Mouse (Mus musculus): ENCODE results near the gene C4b. TPM values are rescaled to one million over a fixed set of nuclear protein-coding genes. Genes with fewer than 3 reads are reported as not detected.
A peak's percentile ranks its signal among the peaks of the same experiment; 100 is the strongest.

Gene C4b
- polyA plus RNA-seq, 1 experiment from 2014 or later, result 1.1 TPM

- DNase-seq (ENCODE audit: low read depth, low spot score) (no peak), ATAC-seq (no peak)
- CTCF ChIA-PET, result no interaction called here
- POLR2A ChIA-PET, result no interaction called here
- no peaks in the 10 kb centered on the region for H3K27me3 ChIP-seq
- in situ Hi-C loops (cut with MboI; ENCODE audit: low pct_unique_long_range_greater_than_20kb), result loop anchor here (5.0 kb wide), 1 partner anchor 37 kb away; no protein-coding TSS in a partner anchor
- TF ChIP-seq CTCF (IDR thresholded peaks at IDR 0.05), result no peak
These were observed 43.9 kb downstream of the C4b start for GRCm38 (mm10) chr17:34699575-34700408.

GRCm38 (mm10) chr17:34692906-34693305, 50.8 kb downstream of the C4b start:
- ChIA-PET POLR2A (no interaction called here), CTCF (no interaction called here)
- TF ChIP-seq CTCF (IDR thresholded peaks at IDR 0.05), result no peak
- in situ Hi-C loops (cut with MboI; ENCODE audit: low pct_unique_long_range_greater_than_20kb), result no loop called here
- DNase-seq (ENCODE audit: low read depth, low spot score), result peak; percentile 34
- no peak for ATAC-seq
- H3K27me3 ChIP-seq, result no peaks in the 10 kb centered on the region

DNA sequence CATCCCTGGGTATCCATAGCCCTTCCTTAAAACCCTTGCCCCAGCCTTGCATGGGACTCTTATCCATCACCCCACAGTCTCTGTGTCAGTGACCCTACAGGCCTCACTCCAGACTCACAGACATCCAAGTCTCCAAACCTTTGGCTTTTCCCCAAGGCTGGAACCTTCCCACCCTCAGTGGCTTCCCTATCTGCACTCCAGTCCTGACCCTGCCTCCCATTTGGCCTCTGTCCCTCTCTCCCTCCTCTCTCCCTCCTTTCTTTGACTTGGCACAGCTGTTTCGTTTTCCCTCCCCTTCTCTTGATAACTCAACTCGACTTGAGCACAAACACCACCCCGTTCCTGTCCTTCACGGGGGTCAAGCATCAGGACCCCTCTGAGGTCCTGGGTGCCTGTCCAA, 53.2 kb downstream of the C4b start:
- in situ Hi-C loops (cut with MboI; ENCODE audit: low pct_unique_long_range_greater_than_20kb), result no loop called here
- DNase-seq (ENCODE audit: low read depth, low spot score), result no peak
- CTCF ChIA-PET, result no interaction called here
- POLR2A ChIA-PET, result no interaction called here
- ATAC-seq, result no peak
- no peak for TF ChIP-seq CTCF (IDR thresholded peaks at IDR 0.05)
- no peaks in the 10 kb centered on the region for H3K27me3 ChIP-seq

- no peak for TF ChIP-seq CTCF (IDR thresholded peaks at IDR 0.05)
- POLR2A ChIA-PET, result no interaction called here
- no peak for ATAC-seq
- no peak for DNase-seq (ENCODE audit: low read depth, low spot score)
- in situ Hi-C loops (cut with MboI; ENCODE audit: low pct_unique_long_range_greater_than_20kb), result no loop called here
- H3K27me3 ChIP-seq, result no peaks in the 10 kb centered on the region
- CTCF ChIA-PET, result no interaction called here
These were observed 54.8 kb downstream of the C4b start for GRCm38 (mm10) chr17:34688889-34689288.

- TF ChIP-seq CTCF (IDR thresholded peaks at IDR 0.05), result no peak
- H3K27me3 ChIP-seq, result no peaks in the 10 kb centered on the region
- DNase-seq (ENCODE audit: low read depth, low spot score) (no peak), ATAC-seq (peak; percentile 42)
- CTCF ChIA-PET, result no interaction called here
- in situ Hi-C loops (cut with MboI; ENCODE audit: low pct_unique_long_range_greater_than_20kb), result no loop called here
- POLR2A ChIA-PET, result interaction anchor here (0.6 to 1.4 kb wide), 3 partner anchors 30 to 282 kb away, joined by 3 read pairs; no protein-coding TSS in a partner anchor
These were observed 58.3 kb downstream of the C4b start for GRCm38 (mm10) chr17:34685120-34686110.

DNA sequence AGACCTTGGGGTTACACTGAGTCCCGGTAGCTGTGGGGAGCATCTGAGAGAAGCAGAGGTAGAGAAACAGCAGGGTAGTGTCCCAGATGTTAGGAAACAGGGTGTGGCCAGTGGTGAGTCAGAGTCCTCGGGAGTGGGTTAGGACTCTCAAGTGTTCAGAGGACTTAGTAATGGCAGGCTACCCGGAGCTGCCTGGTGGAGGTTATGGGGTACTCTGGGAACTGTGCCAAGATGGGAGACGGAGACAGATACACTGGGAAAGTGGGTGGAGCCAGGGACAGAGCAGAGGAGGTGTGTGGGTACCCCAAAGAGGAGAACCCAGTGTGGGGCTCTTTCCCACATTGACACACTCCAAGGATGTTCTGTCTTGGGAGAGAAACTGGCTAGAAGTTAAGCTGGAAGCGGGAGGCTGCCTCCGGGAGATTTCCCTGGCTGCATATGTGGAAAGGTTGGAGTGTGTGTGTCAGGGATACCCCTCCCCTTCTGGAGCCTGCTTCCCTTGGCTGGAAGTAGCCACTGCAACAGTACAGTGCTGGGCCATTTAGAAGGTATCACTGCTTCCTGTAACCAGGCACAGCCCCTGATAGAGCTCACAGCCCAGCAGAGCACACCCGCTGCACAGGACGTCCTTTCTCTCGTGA, 59.3 kb downstream of the C4b start:
- DNase-seq (ENCODE audit: low read depth, low spot score) (no peak), ATAC-seq (no peak)
- ChIA-PET CTCF (no interaction called here), POLR2A (interaction anchor here (0.6 to 1.4 kb wide), 3 partner anchors 29 to 283 kb away, joined by 3 read pairs; no protein-coding TSS in a partner anchor)
- in situ Hi-C loops (cut with MboI; ENCODE audit: low pct_unique_long_range_greater_than_20kb), result no loop called here
- TF ChIP-seq CTCF (IDR thresholded peaks at IDR 0.05), result no peak
- no peaks in the 10 kb centered on the region for H3K27me3 ChIP-seq

GRCm38 (mm10) chr17:34683686-34684220, 59.9 kb downstream of the C4b start:
- in situ Hi-C loops (cut with MboI; ENCODE audit: low pct_unique_long_range_greater_than_20kb), result no loop called here
- no peak for TF ChIP-seq CTCF (IDR thresholded peaks at IDR 0.05)
- no peak for DNase-seq (ENCODE audit: low read depth, low spot score)
- ATAC-seq, result no peak
- H3K27me3 ChIP-seq, result no peaks in the 10 kb centered on the region
- ChIA-PET CTCF (no interaction called here), POLR2A (interaction anchor here (1.2 to 1.4 kb wide), 2 partner anchors 28 to 33 kb away, joined by 3 read pairs; no protein-coding TSS in a partner anchor)

DNA sequence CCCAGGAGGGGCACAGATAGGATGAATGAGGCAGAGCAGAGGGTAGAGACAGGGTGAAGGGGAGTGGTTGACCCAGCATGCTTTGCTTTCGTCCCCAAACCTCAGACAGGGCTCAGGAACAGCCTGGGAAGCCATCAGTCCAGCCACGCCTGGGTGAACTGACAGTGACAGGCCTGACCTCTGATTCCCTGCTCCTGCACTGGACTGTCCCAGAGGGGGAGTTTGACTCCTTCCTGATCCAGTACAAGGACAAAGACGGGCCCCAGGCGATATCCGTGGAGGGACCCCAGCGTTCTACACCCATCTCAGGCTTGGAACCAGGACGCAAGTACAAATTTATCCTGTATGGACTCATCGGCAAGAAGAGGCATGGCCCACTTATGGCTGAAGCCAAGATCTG, 60.5 kb downstream of the C4b start:
- POLR2A ChIA-PET, result no interaction called here
- DNase-seq (ENCODE audit: low read depth, low spot score), result no peak
- CTCF ChIA-PET, result no interaction called here
- no peak for ATAC-seq
- no peak for TF ChIP-seq CTCF (IDR thresholded peaks at IDR 0.05)
- in situ Hi-C loops (cut with MboI; ENCODE audit: low pct_unique_long_range_greater_than_20kb), result no loop called here
- no peaks in the 10 kb centered on the region for H3K27me3 ChIP-seq

DNA sequence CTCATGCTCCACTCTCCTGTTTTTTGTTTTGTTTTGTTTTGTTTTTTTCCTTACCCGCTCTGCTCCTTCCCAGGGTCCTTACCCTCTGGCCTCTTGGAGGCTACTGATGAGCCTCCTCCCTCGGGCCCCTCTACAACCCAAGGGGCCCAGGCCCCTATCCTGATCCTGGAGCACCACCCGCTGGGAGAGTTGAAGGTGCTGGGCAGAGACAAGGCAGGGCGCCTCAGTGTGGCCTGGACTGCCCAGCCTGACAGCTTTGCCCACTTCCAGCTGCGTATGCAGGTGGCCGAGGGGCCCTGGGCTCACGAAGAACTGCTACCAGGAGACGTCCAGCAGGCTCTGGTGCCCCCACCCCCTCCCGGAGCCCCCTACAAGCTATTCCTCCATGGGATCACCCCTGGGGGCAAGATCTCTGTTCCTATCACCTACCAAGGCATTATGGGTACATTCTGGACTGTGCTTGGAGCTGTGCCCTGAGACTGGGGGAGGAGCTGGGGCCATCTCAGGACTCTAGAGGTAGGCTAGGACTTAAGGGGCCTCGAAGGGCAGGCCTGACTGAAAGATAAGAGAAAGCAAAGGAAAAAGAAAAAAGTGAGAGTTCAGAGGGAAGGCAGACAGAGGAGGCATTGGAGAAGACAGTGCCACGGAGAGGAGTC, 61.7 kb downstream of the C4b start:
- H3K27me3 ChIP-seq, result no peaks in the 10 kb centered on the region
- CTCF ChIA-PET, result interaction anchor here (1.8 kb wide), 1 partner anchor 27 kb away, joined by 4 read pairs; no protein-coding TSS in a partner anchor
- in situ Hi-C loops (cut with MboI; ENCODE audit: low pct_unique_long_range_greater_than_20kb), result no loop called here
- no peak for ATAC-seq
- DNase-seq (ENCODE audit: low read depth, low spot score), result no peak
- TF ChIP-seq CTCF (IDR thresholded peaks at IDR 0.05), result no peak
- POLR2A ChIA-PET, result interaction anchor here (1.1 to 2.0 kb wide), 2 partner anchors 21 to 23 kb away, joined by 3 to 4 read pairs; no protein-coding TSS in a partner anchor

All from Patski (cell line).